Mouse (Mus musculus) MEL (cell line): ENCODE results near the gene Grpel1. TPM values are rescaled to one million over a fixed set of nuclear protein-coding genes. Genes with fewer than 3 reads are reported as not detected.

ENCODE experiments used
- DNase-seq: peaks from one replicate; pipeline ENCODE4 v3.0.0; 2011; ENCODE audit warnings: low read depth, low spot score
- H3K27ac ChIP-seq: 2 replicates; pipeline ENCODE4 v1.5.1; 2012; ENCODE audit warnings: low read depth, mild to moderate bottlenecking, control low read depth, low read length, moderate library complexity; ENCODE audit not compliant: control insufficient read depth
- H3K27me3 ChIP-seq, 2 experiments: fragments of 150-350 bp in 1 of 2; sonication (generic) in 1 of 2; 2 replicates each; pipeline ENCODE4 v1.6.1; 2012; ENCODE audit warnings: low read length in 2 of 2, mild to moderate bottlenecking in 2 of 2, improper control_type of control experiment in 1 of 2, moderate library complexity in 1 of 2; ENCODE audit not compliant: insufficient read depth in 2 of 2, control insufficient read depth in 1 of 2
- H3K36me3 ChIP-seq, 2 experiments: 2 replicates each; pipeline ENCODE4 v1.6.1; 2012 to 2014; ENCODE audit warnings: low read length in 2 of 2, improper control_type of control experiment in 1 of 2, inconsistent platforms in 1 of 2, mild to moderate bottlenecking in 1 of 2; ENCODE audit not compliant: insufficient read depth in 2 of 2, control insufficient read depth in 1 of 2
- H3K4me1 ChIP-seq, 2 experiments: fragments of 150-350 bp in 1 of 2; sonication (generic) in 1 of 2; 2 replicates each; pipeline ENCODE4 v1.6.1; 2012; ENCODE audit warnings: low read length in 2 of 2, improper control_type of control experiment in 1 of 2, mild to moderate bottlenecking in 1 of 2; ENCODE audit not compliant: insufficient read depth in 2 of 2, control insufficient read depth in 1 of 2
- H3K4me3 ChIP-seq, 2 experiments: fragments of 150-350 bp in 1 of 2; sonication (generic) in 1 of 2; 2 replicates each; pipeline ENCODE4 v1.5.1; 2012; ENCODE audit warnings: low read depth in 2 of 2, low read length in 2 of 2, mild to moderate bottlenecking in 2 of 2, moderate library complexity in 2 of 2, control low read depth in 1 of 2, improper control_type of control experiment in 1 of 2; ENCODE audit not compliant: control insufficient read depth in 1 of 2, insufficient read depth in 1 of 2
- H3K79me2 ChIP-seq: 2 replicates; pipeline ENCODE4 v1.6.1; 2012; ENCODE audit warnings: mild to moderate bottlenecking, low read length, moderate library complexity; ENCODE audit not compliant: control insufficient read depth, poor library complexity, insufficient read depth
- H3K9ac ChIP-seq: 2 replicates; pipeline ENCODE4 v1.6.1; 2012; ENCODE audit warnings: low read depth, mild to moderate bottlenecking, control low read depth, low read length, moderate library complexity; ENCODE audit not compliant: control insufficient read depth, poor library complexity, severe bottlenecking
- H3K9me3 ChIP-seq: fragments of 150-350 bp; sonication (generic); replicated peaks from 2 replicates; pipeline ENCODE4 v1.6.1; 2012; ENCODE audit warnings: mild to moderate bottlenecking, low read length, improper control_type of control experiment, moderate library complexity; ENCODE audit not compliant: insufficient read depth
- BHLHE40 ChIP-seq: IDR thresholded peaks from 2 replicates; pipeline ENCODE4 v1.6.1; 2012; ENCODE audit warnings: low read depth, mild to moderate bottlenecking, inconsistent platforms, low read length, improper control_type of control experiment, borderline replicate concordance
- CHD1 ChIP-seq: IDR thresholded peaks from 2 replicates; pipeline ENCODE4 v1.6.1; 2012; ENCODE audit warnings: low read depth, mild to moderate bottlenecking, inconsistent platforms, low read length, improper control_type of control experiment
- CHD2 ChIP-seq: IDR thresholded peaks from 2 replicates; pipeline ENCODE4 v1.6.1; 2011; ENCODE audit warnings: low read length, improper control_type of control experiment
- ELF1 ChIP-seq: IDR thresholded peaks from 2 replicates; pipeline ENCODE4 v1.6.1; 2014; ENCODE audit warnings: low read depth, mild to moderate bottlenecking, inconsistent platforms, low read length, improper control_type of control experiment, moderate library complexity
- EP300 ChIP-seq, 2 experiments: IDR thresholded peaks; 2 replicates each; pipeline ENCODE4 v1.6.1; 2011; ENCODE audit warnings: improper control_type of control experiment in 2 of 2, low read length in 2 of 2, low read depth in 1 of 2, mild to moderate bottlenecking in 1 of 2
- ETS1 ChIP-seq: IDR thresholded peaks from 2 replicates; pipeline ENCODE4 v1.6.1; 2012; ENCODE audit warnings: low read depth, mild to moderate bottlenecking, inconsistent platforms, low read length, improper control_type of control experiment, moderate library complexity
- JUND ChIP-seq: IDR thresholded peaks from 2 replicates; pipeline ENCODE4 v1.6.1; 2011; ENCODE audit warnings: low read depth, mild to moderate bottlenecking, improper control_type of control experiment, low read length
- KAT2A ChIP-seq: conservative IDR thresholded peaks from 2 replicates; pipeline ENCODE4 v1.6.1; 2012; ENCODE audit warnings: low read depth, low read length, improper control_type of control experiment, inconsistent platforms
- MEF2A ChIP-seq: IDR thresholded peaks from 2 replicates; pipeline ENCODE4 v1.6.1; 2014; ENCODE audit warnings: low read depth, mild to moderate bottlenecking, inconsistent platforms, low read length, improper control_type of control experiment; ENCODE audit not compliant: poor library complexity, insufficient replicate concordance, severe bottlenecking; ENCODE audit errors: extremely low read depth
- MXI1 ChIP-seq: IDR thresholded peaks from 2 replicates; pipeline ENCODE4 v1.6.1; 2011; ENCODE audit warnings: mild to moderate bottlenecking, low read depth, low read length, improper control_type of control experiment
- POLR2A ChIP-seq, 2 experiments: IDR thresholded peaks; 2 replicates each; pipeline ENCODE4 v1.6.1; 2011 to 2012; ENCODE audit warnings: low read length in 2 of 2, mild to moderate bottlenecking in 2 of 2, control low read depth in 1 of 2, improper control_type of control experiment in 1 of 2, low read depth in 1 of 2, moderate library complexity in 1 of 2; ENCODE audit not compliant: control insufficient read depth in 1 of 2, insufficient read depth in 1 of 2, poor library complexity in 1 of 2
- POLR2AphosphoS2 ChIP-seq: IDR thresholded peaks from 2 replicates; pipeline ENCODE4 v1.6.1; 2011; ENCODE audit warnings: low read length, improper control_type of control experiment
- RAD21 ChIP-seq: IDR thresholded peaks from 2 replicates; pipeline ENCODE4 v1.6.1; 2011; ENCODE audit warnings: mild to moderate bottlenecking, low read depth, low read length, improper control_type of control experiment
- RCOR1 ChIP-seq: IDR thresholded peaks from 2 replicates; pipeline ENCODE4 v1.6.1; 2012; ENCODE audit warnings: low read depth, mild to moderate bottlenecking, inconsistent platforms, low read length, improper control_type of control experiment
- SIN3A ChIP-seq: IDR thresholded peaks from 2 replicates; pipeline ENCODE4 v1.6.1; 2012; ENCODE audit warnings: low read length, improper control_type of control experiment, inconsistent platforms
- TBP ChIP-seq: IDR thresholded peaks from 2 replicates; pipeline ENCODE4 v1.8.0; 2011; ENCODE audit warnings: low read depth, low read length, improper control_type of control experiment
- USF2 ChIP-seq, 2 experiments: IDR thresholded peaks; 2 replicates each; pipeline ENCODE4 v1.6.1; 2011 to 2012; ENCODE audit warnings: improper control_type of control experiment in 2 of 2, low read length in 2 of 2, borderline replicate concordance in 1 of 2, inconsistent platforms in 1 of 2, low read depth in 1 of 2, mild to moderate bottlenecking in 1 of 2; ENCODE audit not compliant: insufficient read depth in 1 of 2
- polyA plus RNA-seq, 2 experiments: library from polyadenylated mRNA; stranded (reverse) in 1 of 2; unstranded in 1 of 2; fragments of >175 nt in 1 of 2; fragments of >200 nt in 1 of 2; gene quantifications; 2 replicates each; pipeline versions ENCODE4 v1.2.1 to v1.2.4; 2012; ENCODE audit warnings: low replicate concordance in 2 of 2, low read depth in 1 of 2; ENCODE audit not compliant: insufficient read length in 2 of 2, insufficient read depth in 1 of 2, missing spikeins in 1 of 2
- total RNA-seq: library from RNA; depleted of rRNA; stranded (reverse); fragments of 300-350 nt; gene quantifications from 2 replicates; pipeline ENCODE4 v1.2.3, GENCODE M21; 2012

Gene Grpel1
- total and polyA plus RNA-seq, 3 experiments: 41.1 to 87.4 (median 75.7) TPM

DNA sequence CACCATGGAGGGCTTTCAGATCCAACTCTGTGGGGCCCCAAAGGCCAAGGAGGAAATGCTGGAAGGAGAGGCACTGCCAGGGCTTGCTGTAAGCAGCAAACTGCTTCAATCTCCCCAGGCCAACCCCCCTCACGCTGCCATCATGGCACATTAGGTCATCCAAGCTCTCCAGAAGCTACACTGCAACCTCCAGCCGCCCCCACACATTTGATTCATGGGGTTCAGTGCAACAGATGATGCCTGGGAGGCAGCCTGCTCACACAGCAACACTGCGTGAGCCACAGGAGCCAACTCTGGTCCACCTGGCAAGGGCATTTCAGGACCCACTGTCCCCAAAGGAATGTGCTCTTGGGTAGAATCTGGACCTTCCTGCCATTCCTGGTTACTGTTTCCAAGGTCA is 44.9 kb upstream of the Grpel1 start:
- Histone ChIP-seq H3K27me3 (no peaks in the 10 kb centered on the region), H3K36me3 (no peaks in the 10 kb centered on the region), H3K79me2 (no peaks in the 10 kb centered on the region), H3K4me1 (no peaks in the 10 kb centered on the region), H3K4me3 (no peak overlapping the region), H3K27ac (no peak overlapping the region), H3K9ac (no peak overlapping the region), H3K9me3 (no peaks in the 10 kb centered on the region)
- TF ChIP-seq POLR2AphosphoS2: no peak
- no peak for TF ChIP-seq ETS1
- no peak for TF ChIP-seq KAT2A
- no peak for TF ChIP-seq POLR2A (IDR thresholded peaks at IDR 0.05; ENCODE audit: control insufficient read depth in 1 of 2, insufficient read depth in 1 of 2, low read depth in 1 of 2, low read length in 2 of 2, poor library complexity in 1 of 2)
- TF ChIP-seq CHD2: no peak
- TF ChIP-seq ELF1: no peak
- TF ChIP-seq RCOR1: no peak
- TF ChIP-seq RAD21: no peak
- no peak for TF ChIP-seq SIN3A
- no peak for TF ChIP-seq MEF2A
- TF ChIP-seq EP300 (IDR thresholded peaks at IDR 0.05; ENCODE audit: low read depth in 1 of 2, low read length in 2 of 2): no peak
- TF ChIP-seq JUND: no peak
- TF ChIP-seq USF2 (IDR thresholded peaks at IDR 0.05; ENCODE audit: borderline replicate concordance in 1 of 2, insufficient read depth in 1 of 2, low read depth in 1 of 2, low read length in 2 of 2): no peak
- no peak for TF ChIP-seq BHLHE40
- TF ChIP-seq TBP: no peak
- no peak for TF ChIP-seq MXI1
- no peak for TF ChIP-seq CHD1
- no peak for DNase-seq

DNA sequence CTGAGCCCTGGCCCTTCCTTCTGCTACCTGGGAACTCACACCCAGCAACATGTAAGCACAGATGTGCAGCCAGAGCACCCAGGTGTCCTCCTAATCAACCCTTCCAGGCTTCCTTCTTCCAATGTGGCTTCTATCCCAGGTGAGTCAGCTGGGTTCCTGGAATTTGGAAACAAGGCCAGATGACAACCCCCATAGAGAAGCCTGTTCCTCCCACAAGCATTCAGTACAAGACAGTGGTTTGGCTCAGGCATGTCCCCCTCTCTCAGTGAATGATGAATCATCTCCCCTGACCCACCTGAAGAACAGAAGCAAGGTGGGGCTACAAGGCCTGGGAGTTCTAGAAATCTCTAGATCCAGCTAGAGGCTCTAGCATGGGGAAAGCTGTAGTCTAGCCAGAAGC is 42.1 kb upstream of the Grpel1 start:
- no peak for TF ChIP-seq ETS1
- no peaks in the 10 kb centered on the region for H3K4me1 ChIP-seq
- H3K79me2 ChIP-seq: no peaks in the 10 kb centered on the region
- no peaks in the 10 kb centered on the region for H3K9me3 ChIP-seq
- no peaks in the 10 kb centered on the region for H3K36me3 ChIP-seq
- H3K27me3 ChIP-seq: no peaks in the 10 kb centered on the region
- DNase-seq: no peak
- H3K27ac ChIP-seq: no peak overlapping the region
- H3K9ac ChIP-seq: no peak overlapping the region
- no peak overlapping the region for H3K4me3 ChIP-seq

DNA sequence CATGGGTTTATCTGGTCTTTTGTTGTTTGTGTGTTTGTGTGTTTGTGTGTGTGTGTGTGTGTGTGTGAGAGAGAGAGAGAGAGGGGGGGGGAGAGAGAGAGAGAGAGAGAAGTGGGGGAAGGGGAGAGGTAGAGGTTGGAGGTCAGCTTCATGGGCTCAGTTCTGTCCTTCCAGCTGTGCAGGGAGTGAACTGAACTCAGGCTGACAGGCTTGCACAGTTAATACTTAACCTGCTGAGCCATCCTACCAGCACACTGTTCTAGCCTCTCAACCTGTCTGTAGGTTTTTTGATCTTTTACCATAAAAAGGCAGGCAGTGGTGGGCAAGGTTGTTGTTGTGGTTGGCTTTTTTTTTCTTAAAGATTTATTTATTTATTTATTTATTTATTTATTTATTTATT is 40.1 kb upstream of the Grpel1 start:
- DNase-seq: no peak
- Histone ChIP-seq H3K27ac (no peak overlapping the region), H3K27me3 (no peaks in the 10 kb centered on the region), H3K79me2 (no peaks in the 10 kb centered on the region), H3K9ac (no peak overlapping the region), H3K4me1 (no peaks in the 10 kb centered on the region), H3K4me3 (no peak overlapping the region), H3K36me3 (no peaks in the 10 kb centered on the region), H3K9me3 (no peaks in the 10 kb centered on the region)
- TF ChIP-seq BHLHE40: no peak
